Mouse (Mus musculus): ENCODE results near the gene Vmn2r63. TPM values are rescaled to one million over a fixed set of nuclear protein-coding genes. Genes with fewer than 3 reads are reported as not detected.
"Not testable (repeated sequence)": the region's sequence is repeated elsewhere in the genome, so short reads cannot be mapped to it uniquely, and the experiment has no call there.

Vmn2r63 gene
- not detected in 2 replicates for polyA plus RNA-seq (2015; fragmentation: Nextera tagmentation; extraction: Ambion mirVana)

DNA sequence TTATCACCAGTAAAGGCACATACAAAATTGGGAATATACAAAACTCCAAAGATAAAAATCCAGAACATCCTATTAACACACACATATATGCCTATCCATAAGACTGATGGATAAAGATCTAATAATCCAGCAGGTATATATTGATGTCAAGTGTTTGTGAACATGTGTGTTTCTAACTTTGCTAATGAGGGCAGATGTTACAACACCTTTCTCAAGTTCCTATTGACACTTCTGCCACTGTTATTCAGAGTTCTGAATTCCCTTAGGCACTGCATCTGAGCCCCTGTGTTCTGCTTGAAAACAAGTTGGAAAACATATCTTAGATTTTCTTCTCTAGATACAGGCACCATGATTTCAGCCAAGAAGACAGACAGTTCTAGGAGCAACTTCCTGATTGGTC is at the start of gene Vmn2r63:
Gene Vmn2r63 (minus strand): TSS at position 101 of the 400 bp plus-strand sequence.
- H3K4me1 ChIP-seq (replicated peaks); H3K36me3 ChIP-seq; H3K27me3 ChIP-seq; H3K27ac ChIP-seq (replicated peaks); H3K4me3 ChIP-seq; H3K4me2 ChIP-seq; H3K9ac ChIP-seq; ATAC-seq (ENCODE audit: low FRiP score, low read depth); H3K9me3 ChIP-seq: not testable (repeated sequence)

DNA sequence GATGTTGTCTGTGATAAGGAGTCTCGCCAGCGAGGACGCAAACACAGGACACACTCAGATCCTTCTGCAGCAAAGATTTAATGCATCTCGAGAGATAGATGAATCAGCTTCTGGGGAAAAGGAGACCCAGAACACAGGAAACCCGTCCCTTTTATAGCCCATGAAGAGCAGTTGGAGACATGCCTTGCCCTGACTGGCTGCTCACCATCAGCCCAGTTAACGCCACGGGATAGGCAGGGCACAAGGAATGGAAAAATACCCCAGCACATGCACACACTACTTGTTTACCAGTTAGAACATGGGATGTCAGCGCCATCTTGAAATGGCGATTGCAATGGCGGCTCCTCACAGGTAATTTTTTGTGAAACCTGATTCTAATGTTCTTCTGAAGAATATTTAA is 47.1 kb upstream of the Vmn2r63 start:
- Histone ChIP-seq H3K4me1 (replicated peaks) (no peaks in the 10 kb centered on the region), H3K9me3 (peaks cover 53% of the 10 kb centered on the region), H3K27ac (replicated peaks) (no peak overlapping the region), H3K4me3 (no peak overlapping the region), H3K4me2 (no peak overlapping the region), H3K9ac (no peak overlapping the region), H3K36me3 (no peaks in the 10 kb centered on the region), H3K27me3 (no peaks in the 10 kb centered on the region)
- WGBS, result 92% methylated on average over 10 of the region's 10 CpGs
- ATAC-seq (ENCODE audit: low FRiP score, low read depth), result no peak

DNA sequence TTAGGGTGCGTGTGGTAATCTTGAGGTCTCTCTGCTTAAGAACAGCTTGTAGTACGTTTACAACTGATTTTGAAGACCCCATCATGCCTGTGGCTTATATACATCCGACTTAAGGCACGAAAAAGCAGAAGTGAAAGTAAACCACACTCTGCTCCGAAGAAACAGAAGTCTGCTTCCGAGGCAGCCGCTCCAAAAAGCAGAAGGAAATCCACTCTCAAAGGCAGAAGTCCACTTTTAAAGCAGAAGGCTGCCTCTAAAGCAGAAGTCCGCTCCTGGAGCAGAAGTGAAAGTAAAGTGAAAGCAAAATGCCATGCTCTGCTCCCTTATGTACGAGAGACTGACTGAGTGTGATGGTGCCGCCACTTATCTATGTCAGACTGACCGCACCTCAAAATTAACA is 46.5 kb upstream of the Vmn2r63 start:
- no peaks in the 10 kb centered on the region for H3K27me3 ChIP-seq
- ATAC-seq (ENCODE audit: low FRiP score, low read depth), result no peak
- H3K4me3 ChIP-seq, result no peak overlapping the region
- H3K27ac ChIP-seq (replicated peaks), result no peak overlapping the region
- H3K36me3 ChIP-seq, result no peaks in the 10 kb centered on the region
- H3K9ac ChIP-seq, result no peak overlapping the region
- 86% methylated on average over 11 of the region's 11 CpGs for WGBS
- H3K9me3 ChIP-seq, result peaks cover 53% of the 10 kb centered on the region
- H3K4me2 ChIP-seq, result no peak overlapping the region
- no peaks in the 10 kb centered on the region for H3K4me1 ChIP-seq (replicated peaks)

DNA sequence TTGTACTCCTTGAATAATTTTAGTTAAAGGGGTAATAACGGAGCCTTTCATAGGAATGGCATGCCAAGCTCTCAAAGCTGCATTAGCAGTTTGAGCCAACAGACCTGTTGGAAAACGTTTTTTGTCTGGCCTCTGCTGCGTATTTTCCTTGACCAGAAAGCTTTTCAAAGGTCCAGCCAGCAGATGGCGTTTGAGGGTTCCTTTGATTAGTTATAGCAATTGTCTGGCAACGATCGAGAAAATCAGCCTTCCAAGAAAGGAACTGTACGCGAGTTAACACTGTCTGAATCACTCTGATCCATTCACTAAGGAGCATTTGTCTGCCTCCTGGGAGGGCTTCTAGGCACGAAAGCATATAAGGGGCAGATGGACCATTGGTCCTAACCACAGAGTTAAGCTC is 31.6 kb upstream of the Vmn2r63 start:
- H3K4me2 ChIP-seq, result no peak overlapping the region
- no peak for ATAC-seq (ENCODE audit: low FRiP score, low read depth)
- H3K4me1 ChIP-seq (replicated peaks), result no peaks in the 10 kb centered on the region
- H3K9me3 ChIP-seq, result peaks cover 50% of the 10 kb centered on the region
- no peak overlapping the region for H3K9ac ChIP-seq
- H3K36me3 ChIP-seq, result no peaks in the 10 kb centered on the region
- H3K4me3 ChIP-seq, result no peak overlapping the region
- H3K27me3 ChIP-seq, result no peaks in the 10 kb centered on the region
- no peak overlapping the region for H3K27ac ChIP-seq (replicated peaks)
- WGBS, result 69% methylated on average over 9 of the region's 9 CpGs

DNA sequence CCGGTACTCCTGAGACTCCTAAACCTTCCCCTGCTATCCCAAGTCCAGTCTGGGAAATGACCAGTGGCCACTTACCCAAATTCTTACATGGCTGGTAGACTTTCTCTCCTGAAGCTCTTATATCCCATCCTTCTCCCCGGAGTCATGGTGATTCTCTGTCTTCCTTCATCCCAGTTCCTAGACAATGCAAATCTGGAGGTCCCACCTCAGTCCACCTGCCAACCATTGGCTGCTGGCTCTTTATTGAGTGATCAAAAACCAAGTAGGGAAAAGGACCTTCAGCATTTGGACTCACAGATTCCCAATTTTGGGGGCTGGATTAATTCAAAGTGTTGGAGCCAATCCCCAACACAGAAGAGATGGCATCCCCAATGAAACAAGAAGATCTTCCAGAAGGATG is 35.6 kb downstream of the Vmn2r63 start:
- not testable (repeated sequence) for H3K4me1 ChIP-seq (replicated peaks); H3K9ac ChIP-seq; H3K36me3 ChIP-seq; H3K27me3 ChIP-seq; H3K4me2 ChIP-seq; H3K4me3 ChIP-seq; ATAC-seq (ENCODE audit: low FRiP score, low read depth); H3K27ac ChIP-seq (replicated peaks)
- 0 out of 2 replicates have a peak, but pooled peaks cover 12% of the 10 kb centered on the region for H3K9me3 ChIP-seq
- 90% methylated on average over 2 of the region's 2 CpGs for WGBS

DNA sequence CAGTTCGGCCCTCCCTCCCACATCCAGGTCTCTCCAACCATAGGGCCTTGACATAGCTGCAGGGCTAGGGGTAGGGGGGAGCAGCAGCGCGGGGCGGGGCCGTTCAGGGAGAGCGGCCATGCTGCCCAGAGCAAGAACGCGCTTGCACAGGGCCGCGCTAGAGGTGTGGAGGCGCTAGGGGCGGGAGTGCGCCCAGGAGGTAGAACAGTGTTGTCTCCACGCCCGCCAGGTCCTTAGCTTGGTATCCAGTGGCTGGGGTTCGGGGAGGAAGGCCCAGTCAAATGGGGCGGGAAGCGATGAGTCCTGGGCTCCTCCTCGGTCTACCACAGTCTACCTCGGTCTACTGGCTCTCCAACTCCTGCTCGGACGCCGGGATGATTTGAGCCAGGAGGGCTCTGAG is 55.5 kb downstream of the Vmn2r63 start:
- H3K36me3 ChIP-seq, result no peaks in the 10 kb centered on the region
- H3K4me3 ChIP-seq, result no peak overlapping the region
- ATAC-seq (ENCODE audit: low FRiP score, low read depth), result no peak
- H3K9ac ChIP-seq, result no peak overlapping the region
- H3K27me3 ChIP-seq, result no peaks in the 10 kb centered on the region
- no peak overlapping the region for H3K4me2 ChIP-seq
- H3K4me1 ChIP-seq (replicated peaks), result no peaks in the 10 kb centered on the region
- no peak overlapping the region for H3K27ac ChIP-seq (replicated peaks)
- 49% methylated on average over 22 of the region's 23 CpGs for WGBS
- H3K9me3 ChIP-seq, result peaks cover 16% of the 10 kb centered on the region; the same call in 1 of the 2 replicates

DNA sequence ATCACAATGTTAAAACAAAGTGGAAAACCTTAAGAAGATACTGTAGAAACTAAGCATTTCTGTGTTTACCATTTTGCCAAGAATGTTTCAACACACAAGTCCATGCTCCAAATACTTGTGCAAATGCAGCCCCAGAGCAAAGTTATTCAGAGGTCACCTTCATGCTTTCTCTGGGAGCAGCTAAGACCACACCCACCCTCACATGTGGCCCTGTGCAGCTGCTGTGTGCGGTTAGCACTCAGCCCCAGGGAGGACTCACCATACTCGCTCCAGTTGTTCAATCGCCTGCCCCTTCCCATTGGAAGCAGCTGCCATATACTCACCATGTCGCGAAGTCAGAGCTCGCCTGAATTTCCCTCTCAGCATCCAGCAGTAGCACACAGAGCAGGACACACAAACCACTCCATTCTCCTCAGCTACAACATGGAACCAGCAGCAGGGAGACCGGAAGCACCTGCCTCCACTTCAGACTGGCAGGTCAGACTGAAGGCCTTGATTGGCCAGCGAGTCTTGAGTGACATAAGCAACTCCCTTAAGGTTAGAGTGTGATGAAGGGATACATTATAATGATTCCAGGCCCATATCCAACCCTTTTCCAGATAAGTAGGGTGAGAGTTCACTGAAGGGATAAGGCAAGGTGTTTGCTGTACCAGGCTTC is 66.7 kb downstream of the Vmn2r63 start, which contains the start of gene Gm2381:
Gene Gm2381 (minus strand): TSS at position 434 of the 658 bp plus-strand sequence.
- H3K4me2 ChIP-seq; H3K27me3 ChIP-seq; ATAC-seq (ENCODE audit: low FRiP score, low read depth); H3K27ac ChIP-seq (replicated peaks); H3K9ac ChIP-seq; H3K36me3 ChIP-seq; H3K4me3 ChIP-seq; H3K9me3 ChIP-seq; H3K4me1 ChIP-seq (replicated peaks): not testable (repeated sequence)
- WGBS, result 82% methylated on average over 8 of the region's 8 CpGs

Small RNAs within 50 kb of the gene (microRNA-seq; reads per million reads assigned to microRNA genes)
- gene Gm23256, result not detected

Other genes with a start within 250 kb of the Vmn2r63 start
- 6.4 and 6.7 TPM in 2 replicates for gene Zfp975, start 241.1 kb downstream of the Vmn2r63 start, polyA plus RNA-seq (2015; fragmentation: Nextera tagmentation; extraction: Ambion mirVana)
- not detected in 2 replicates for gene Gm17067, start 206.8 kb downstream of the Vmn2r63 start, polyA plus RNA-seq (2015; fragmentation: Nextera tagmentation; extraction: Ambion mirVana)
- gene Vmn2r62, start 140.3 kb downstream of the Vmn2r63 start, polyA plus RNA-seq (2015; fragmentation: Nextera tagmentation; extraction: Ambion mirVana), result not detected in 2 replicates
- gene Gm2381, start 66.6 kb downstream of the Vmn2r63 start, polyA plus RNA-seq (2015; fragmentation: Nextera tagmentation; extraction: Ambion mirVana), result not detected in 2 replicates
- gene Gm9268, start 84.9 kb upstream of the Vmn2r63 start, polyA plus RNA-seq (2015; fragmentation: Nextera tagmentation; extraction: Ambion mirVana), result not detected in 2 replicates
- gene Zfp936, start 180.4 kb upstream of the Vmn2r63 start, polyA plus RNA-seq (2015; fragmentation: Nextera tagmentation; extraction: Ambion mirVana), result not detected in 2 replicates

Measured in hindbrain, embryonic 15.5 days (tissue).